Mouse (Mus musculus) stomach, postnatal 0 days (tissue): ENCODE data around the gene Snx1. TPM values are rescaled to one million over a fixed set of nuclear protein-coding genes. Genes with fewer than 3 reads are reported as not detected.

ENCODE experiments used
- ATAC-seq: fragments of 200-750 bp; cut with Nextera tagmentation; 2 replicates; pipeline ENCODE4 v1.8.0; 2017; ENCODE audit not compliant: low FRiP score, low TSS enrichment
- DNase-seq: peaks from one replicate; pipeline ENCODE4 v3.0.0-alpha.2; 2016; ENCODE audit warnings: low spot score
- H3K27ac ChIP-seq: fragments of 300-500 bp; sonication (generic); replicated peaks from 2 replicates; pipeline ENCODE4 v1.5.1; 2014; ENCODE audit warnings: mild to moderate bottlenecking, control low read depth
- H3K27me3 ChIP-seq: fragments of 300-500 bp; sonication (generic); 2 replicates; pipeline ENCODE4 v1.6.1; 2014; ENCODE audit warnings: low read length; ENCODE audit not compliant: control insufficient read depth, insufficient read depth
- H3K36me3 ChIP-seq: fragments of 300-500 bp; sonication (generic); 2 replicates; pipeline ENCODE4 v1.6.1; 2014; ENCODE audit warnings: low read length, mixed read lengths; ENCODE audit not compliant: control insufficient read depth, insufficient read depth
- H3K4me1 ChIP-seq: fragments of 300-500 bp; sonication (generic); replicated peaks from 2 replicates; pipeline ENCODE4 v1.6.1; 2014; ENCODE audit warnings: antibody characterized with exemption; ENCODE audit not compliant: control insufficient read depth, insufficient read depth
- H3K4me2 ChIP-seq: fragments of 300-500 bp; sonication (generic); replicated peaks from 2 replicates; pipeline ENCODE4 v1.6.1; 2014; ENCODE audit warnings: low read depth, mild to moderate bottlenecking, control low read depth, moderate library complexity
- H3K4me3 ChIP-seq: fragments of 300-500 bp; sonication (generic); 2 replicates; pipeline ENCODE4 v1.5.1; 2014; ENCODE audit warnings: low read depth, low read length, control low read depth
- H3K9ac ChIP-seq: fragments of 300-500 bp; sonication (generic); 2 replicates; pipeline ENCODE4 v1.6.1; 2014; ENCODE audit warnings: mild to moderate bottlenecking, low read length, control low read depth, mixed read lengths
- H3K9me3 ChIP-seq: fragments of 300-500 bp; sonication (generic); 2 replicates; pipeline ENCODE4 v1.6.1; 2016; ENCODE audit warnings: low read length; ENCODE audit not compliant: control insufficient read depth
- CTCF ChIP-seq: IDR thresholded peaks from 2 replicates; pipeline ENCODE4 v1.5.1; 2016; ENCODE audit warnings: antibody characterized with exemption, low read depth, mild to moderate bottlenecking, moderate library complexity
- EP300 ChIP-seq: optimal IDR thresholded peaks from 2 replicates; pipeline ENCODE3; 2016; ENCODE audit warnings: antibody characterized with exemption
- WGBS: fragments of 180-500 bp; shearing (Covaris S2); extraction: QIAGEN DNeasy Blood & Tissue Kit; methylation state at CpG from one replicate; pipeline ENCODE4 v1.1.7; 2014; 5-methylcytosine and 5-hydroxymethylcytosine counted together
- polyA plus RNA-seq: library from polyadenylated mRNA; unstranded; fragments of >200 nt; fragmentation: Nextera tagmentation; extraction: Ambion mirVana; gene quantifications from 2 replicates; pipeline ENCODE4 v1.2.1, GENCODE M21; 2015

Gene Snx1
- 77.5 and 77.6 TPM in 2 replicates for polyA plus RNA-seq

- H3K27me3 ChIP-seq: no peaks in the 10 kb centered on the region
- WGBS: under 1% methylated on average over 34 of the region's 34 CpGs
- peak within 1 kb of the TSS; percentile 50 for H3K4me3 ChIP-seq
- H3K4me1 ChIP-seq: 0 out of 2 replicates have a peak, but pooled peaks cover 3% of the 10 kb centered on the region
- peak within 1 kb of the TSS; percentile 67 for H3K27ac ChIP-seq
- ATAC-seq (peak; percentile 85), DNase-seq (peak; percentile 92)
- TF ChIP-seq EP300 (no peak), CTCF (peak; percentile 28)
- peak within 1 kb of the TSS; percentile 69 for H3K4me2 ChIP-seq
- no peaks in the 10 kb centered on the region for H3K9me3 ChIP-seq
- no peaks in the 10 kb centered on the region for H3K36me3 ChIP-seq
- H3K9ac ChIP-seq: peak within 1 kb of the TSS; percentile 54
Measured at GRCm38 (mm10) chr9:66126456-66127192, at the start of gene Snx1, which contains the start of gene Ciao2a. Gene Snx1, minus strand, starts transcription at chr9:66126587. Gene Ciao2a, plus strand, starts transcription at chr9:66126611.

DNA sequence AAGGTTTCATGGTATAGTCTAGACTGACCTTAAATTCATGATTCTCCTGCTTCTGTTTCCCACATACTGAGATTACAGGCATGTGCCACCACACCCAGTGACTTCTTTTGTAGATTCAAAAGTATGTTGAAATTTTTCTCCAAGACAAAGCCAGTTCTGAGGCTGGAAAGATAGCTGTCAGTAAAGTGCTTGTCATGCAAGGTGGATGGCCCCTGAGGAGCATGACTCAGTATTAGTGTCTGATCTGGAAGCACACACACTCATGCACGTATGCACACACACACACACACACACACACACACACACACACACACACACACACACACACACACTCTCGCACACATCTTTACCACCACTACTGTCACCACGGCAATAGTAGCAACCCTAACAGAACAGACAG is 48.6 kb upstream of the Snx1 start:
- no peak overlapping the region for H3K27ac ChIP-seq
- H3K9me3 ChIP-seq: no peaks in the 10 kb centered on the region
- ATAC-seq (no peak), DNase-seq (no peak)
- no peaks in the 10 kb centered on the region for H3K36me3 ChIP-seq
- TF ChIP-seq EP300 (no peak), CTCF (no peak)
- no peak overlapping the region for H3K4me3 ChIP-seq
- 83% methylated on average over 3 of the region's 3 CpGs for WGBS
- no peak overlapping the region for H3K9ac ChIP-seq
- no peaks in the 10 kb centered on the region for H3K27me3 ChIP-seq
- no peak overlapping the region for H3K4me2 ChIP-seq
- H3K4me1 ChIP-seq: no peaks in the 10 kb centered on the region

DNA sequence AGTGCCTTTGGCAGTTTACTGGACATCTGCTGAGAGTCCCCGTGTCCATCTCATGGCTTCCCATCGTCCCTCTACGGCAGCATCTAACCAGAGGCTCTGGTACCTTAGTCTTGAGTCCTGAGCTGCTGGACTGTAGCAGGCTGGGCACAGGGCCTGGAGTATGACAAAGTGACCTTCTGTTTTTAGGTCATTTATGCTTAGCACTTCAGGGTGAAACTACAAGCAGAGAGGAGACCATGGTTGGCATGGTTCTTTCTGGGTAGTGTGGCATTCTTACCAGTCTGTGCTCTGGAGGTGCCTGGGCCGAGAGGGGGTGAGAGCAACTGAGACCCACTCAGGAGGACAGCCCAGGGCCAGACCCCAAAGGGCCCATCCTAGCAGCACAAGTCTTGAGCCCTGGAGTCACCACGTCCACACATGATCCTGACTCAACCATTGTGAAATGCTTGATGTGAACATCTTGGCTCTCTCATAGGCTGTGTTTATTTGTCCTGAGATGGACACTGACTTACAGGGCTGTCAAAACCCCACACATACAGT is 47.0 kb upstream of the Snx1 start:
- no peaks in the 10 kb centered on the region for H3K27me3 ChIP-seq
- no peaks in the 10 kb centered on the region for H3K36me3 ChIP-seq
- H3K4me3 ChIP-seq: no peak overlapping the region
- H3K9me3 ChIP-seq: no peaks in the 10 kb centered on the region
- TF ChIP-seq CTCF (no peak), EP300 (no peak)
- no peak overlapping the region for H3K27ac ChIP-seq
- H3K4me1 ChIP-seq: no peaks in the 10 kb centered on the region
- no peak for DNase-seq
- H3K9ac ChIP-seq: no peak overlapping the region
- no peak overlapping the region for H3K4me2 ChIP-seq
- no peak for ATAC-seq
- 95% methylated on average over 5 of the region's 5 CpGs for WGBS

DNA sequence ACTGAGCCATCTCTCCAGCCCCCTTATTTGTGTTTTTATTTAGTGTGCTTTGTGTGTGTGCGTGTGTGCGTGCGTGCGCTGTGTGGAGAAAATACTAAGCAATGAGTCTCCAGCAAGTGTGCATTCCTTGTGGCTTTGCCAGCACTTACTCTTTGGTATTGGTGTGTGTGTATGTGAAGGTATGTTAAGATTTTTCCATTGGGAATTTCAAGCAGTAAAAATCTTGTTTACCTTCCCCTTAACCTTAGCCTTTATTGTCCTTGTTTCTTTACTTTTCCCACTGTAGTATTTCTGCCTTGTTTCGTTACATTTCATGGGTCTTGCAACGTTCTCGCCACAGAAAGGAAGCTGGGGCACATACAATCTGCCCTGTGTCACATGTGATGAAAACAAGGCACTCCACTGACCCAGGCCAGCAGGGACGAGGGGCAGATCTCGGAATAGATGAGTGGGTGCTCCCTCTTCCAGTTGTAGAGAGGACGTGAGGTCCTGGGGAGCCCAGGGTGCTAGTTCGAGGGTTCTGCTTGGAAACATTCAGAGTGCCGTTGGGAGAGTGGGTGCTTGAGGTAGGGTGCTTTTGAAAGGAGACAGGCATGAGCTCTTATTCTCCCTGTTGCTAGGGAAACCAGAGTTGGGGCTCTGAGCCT is 45.0 kb upstream of the Snx1 start:
- Histone ChIP-seq H3K9ac (no peak overlapping the region), H3K4me2 (no peak overlapping the region), H3K4me1 (no peaks in the 10 kb centered on the region), H3K27ac (no peak overlapping the region), H3K27me3 (no peaks in the 10 kb centered on the region), H3K36me3 (no peaks in the 10 kb centered on the region), H3K9me3 (no peaks in the 10 kb centered on the region), H3K4me3 (no peak overlapping the region)
- ATAC-seq: no peak
- 73% methylated on average over 12 of the region's 12 CpGs for WGBS
- no peak for DNase-seq
- TF ChIP-seq CTCF (no peak), EP300 (no peak)

- H3K9me3 ChIP-seq: no peaks in the 10 kb centered on the region
- 49% methylated on average over 5 of the region's 5 CpGs for WGBS
- H3K27ac ChIP-seq: no peak overlapping the region
- H3K9ac ChIP-seq: no peak overlapping the region
- no peaks in the 10 kb centered on the region for H3K4me1 ChIP-seq
- no peak overlapping the region for H3K4me2 ChIP-seq
- DNase-seq (no peak), ATAC-seq (no peak)
- H3K4me3 ChIP-seq: no peak overlapping the region
- H3K36me3 ChIP-seq: no peaks in the 10 kb centered on the region
- no peaks in the 10 kb centered on the region for H3K27me3 ChIP-seq
- TF ChIP-seq CTCF (no peak), EP300 (no peak)
Measured at GRCm38 (mm10) chr9:66170506-66170905, 44.1 kb upstream of the Snx1 start.

- no peaks in the 10 kb centered on the region for H3K9me3 ChIP-seq
- H3K27ac ChIP-seq: no peak overlapping the region
- H3K4me2 ChIP-seq: no peak overlapping the region
- ATAC-seq (no peak), DNase-seq (peak; percentile 30)
- no peak overlapping the region for H3K9ac ChIP-seq
- H3K36me3 ChIP-seq: no peaks in the 10 kb centered on the region
- TF ChIP-seq CTCF (no peak), EP300 (no peak)
- WGBS: 24% methylated on average over 1 of the region's 1 CpGs
- H3K4me3 ChIP-seq: no peak overlapping the region
- H3K4me1 ChIP-seq: no peaks in the 10 kb centered on the region
- H3K27me3 ChIP-seq: no peaks in the 10 kb centered on the region
Measured at GRCm38 (mm10) chr9:66168233-66168632, 41.8 kb upstream of the Snx1 start.
